Mouse (Mus musculus) ES-E14 (cell line): ENCODE measurements around the gene Stxbp1. TPM values are rescaled to one million over a fixed set of nuclear protein-coding genes. Genes with fewer than 3 reads are reported as not detected.

Experiments
- DNase-seq: peaks from one replicate; pipeline ENCODE4 v3.0.0-alpha.2; 2013; ENCODE audit warnings: low read depth, low spot score
- H3K27ac ChIP-seq: 2 replicates; pipeline ENCODE4 v1.5.1; 2012; ENCODE audit warnings: low read depth, mild to moderate bottlenecking, low read length, moderate library complexity, mixed read lengths; ENCODE audit not compliant: poor library complexity, insufficient read depth, severe bottlenecking
- H3K36me3 ChIP-seq: 2 replicates; pipeline ENCODE4 v1.6.1; 2012; ENCODE audit warnings: mild to moderate bottlenecking, low read length, moderate library complexity, mixed read lengths; ENCODE audit not compliant: control insufficient read depth, poor library complexity, insufficient read depth, severe bottlenecking
- H3K4me1 ChIP-seq, 2 experiments: fragments of 150-350 bp in 1 of 2; sonication (generic) in 1 of 2; 2 replicates each; pipeline ENCODE4 v1.6.1; 2012; ENCODE audit warnings: low read length in 2 of 2, mild to moderate bottlenecking in 1 of 2, mixed read lengths in 1 of 2; ENCODE audit not compliant: control insufficient read depth in 2 of 2, insufficient read depth in 2 of 2, poor library complexity in 1 of 2
- H3K4me3 ChIP-seq, 2 experiments: fragments of 150-350 bp in 1 of 2; sonication (generic) in 1 of 2; 2 replicates each; pipeline ENCODE4 v1.5.1; 2012; ENCODE audit warnings: low read length in 2 of 2, low read depth in 1 of 2, mild to moderate bottlenecking in 1 of 2, mixed read lengths in 1 of 2; ENCODE audit not compliant: insufficient read depth in 1 of 2, poor library complexity in 1 of 2, severe bottlenecking in 1 of 2
- H3K9ac ChIP-seq: 2 replicates; pipeline ENCODE4 v1.6.1; 2012; ENCODE audit warnings: low read depth, mild to moderate bottlenecking, low read length, mixed read lengths; ENCODE audit not compliant: poor library complexity, insufficient read depth, severe bottlenecking
- H3K9me3 ChIP-seq: fragments of 150-350 bp; sonication (generic); 2 replicates; pipeline ENCODE4 v1.6.1; 2012; ENCODE audit warnings: low read depth, mild to moderate bottlenecking, low read length; ENCODE audit not compliant: control insufficient read depth, insufficient read depth
- CHD2 ChIP-seq: IDR thresholded peaks from 2 replicates; pipeline ENCODE4 v1.6.1; 2014; ENCODE audit warnings: mild to moderate bottlenecking, low read depth, low read length, inconsistent platforms
- HCFC1 ChIP-seq: IDR thresholded peaks from 2 replicates; pipeline ENCODE4 v1.6.1; 2012; ENCODE audit warnings: low read length, inconsistent platforms, borderline replicate concordance; ENCODE audit not compliant: insufficient read depth
- MAFK ChIP-seq: IDR thresholded peaks from 2 replicates; pipeline ENCODE4 v1.6.1; 2014; ENCODE audit warnings: mild to moderate bottlenecking, low read depth, low read length, inconsistent platforms; ENCODE audit not compliant: insufficient read depth
- ZC3H11A ChIP-seq: IDR thresholded peaks from 2 replicates; pipeline ENCODE4 v1.6.1; 2012; ENCODE audit warnings: low read depth, mild to moderate bottlenecking, inconsistent platforms, low read length, borderline replicate concordance
- ZNF384 ChIP-seq: IDR thresholded peaks from 2 replicates; pipeline ENCODE4 v1.6.1; 2012; ENCODE audit warnings: low read depth, low read length, inconsistent platforms
- in situ Hi-C, 2 experiments: fragments of 600-800 bp; cut with MboI; formaldehyde crosslinking; loops; one replicate each; pipeline ENCODE4 v1.15.1; 2025; ENCODE audit warnings: low sequenced_read_pairs in 2 of 2, inconsistent platforms in 1 of 2; ENCODE audit not compliant: unreplicated experiment in 2 of 2
- total RNA-seq: library from RNA; depleted of rRNA; stranded (reverse); fragments of 300-350 nt; gene quantifications from 2 replicates; pipeline ENCODE4 v1.2.3, GENCODE M21; 2012

Stxbp1 gene
- total RNA-seq, 1 experiment = 4.0 TPM

DNA sequence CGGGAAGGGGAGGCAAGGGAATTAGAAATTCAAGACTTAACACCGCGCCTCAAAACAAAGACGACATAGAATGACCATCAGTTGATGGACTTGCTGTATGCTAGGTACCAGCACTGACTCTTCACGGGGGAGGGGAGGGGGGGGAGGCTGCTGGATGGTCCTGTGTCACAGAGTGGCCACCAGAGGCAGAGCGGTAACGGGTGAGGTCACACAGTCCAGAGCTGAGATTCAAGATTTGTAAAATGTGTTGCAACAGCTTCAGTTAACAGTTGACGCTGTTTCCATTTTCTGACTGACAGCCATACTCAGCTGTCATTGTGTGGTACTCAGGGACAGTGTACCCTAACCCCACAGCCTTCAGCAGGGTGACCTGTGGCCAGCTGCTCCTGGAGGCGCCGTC, 94.9 kb downstream of the Stxbp1 start:
- H3K9me3 ChIP-seq = no peaks in the 10 kb centered on the region

DNA sequence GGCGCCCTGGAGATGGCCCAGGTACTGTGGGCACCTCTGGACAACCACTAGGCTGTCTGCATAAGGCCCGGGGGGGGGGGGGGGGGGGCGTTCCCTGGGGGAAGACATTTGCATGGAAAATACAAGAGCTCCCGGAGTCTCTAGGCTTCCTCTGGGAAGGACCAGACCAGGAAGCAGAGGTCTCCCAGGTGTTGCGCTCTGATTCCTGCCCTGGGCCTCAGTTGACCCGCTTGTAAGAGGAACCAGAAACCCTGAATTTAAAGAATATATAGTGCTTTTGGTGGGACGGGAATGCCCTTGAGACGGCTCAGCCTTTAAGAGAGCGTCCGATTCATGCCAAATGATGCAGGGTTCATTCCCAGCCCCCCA, 95.4 kb downstream of the Stxbp1 start:
- Histone ChIP-seq H3K9me3 (no peaks in the 10 kb centered on the region), H3K27ac (no peak overlapping the region), H3K36me3 (no peaks in the 10 kb centered on the region; the same call in 1 of the 2 replicates), H3K4me1 (peaks cover 2 to 3% of the 10 kb centered on the region in 2 experiments; a peak in 2 of 4 replicates), H3K9ac (no peak overlapping the region), H3K4me3 (peak overlapping the region; percentile 49 to 50)
- DNase-seq = no peak
- no peak for TF ChIP-seq MAFK
- TF ChIP-seq HCFC1 = no peak
- TF ChIP-seq CHD2 = no peak
- no peak for TF ChIP-seq ZC3H11A
- no peak for TF ChIP-seq ZNF384
- in situ Hi-C loops = no loop called here

More for the DNA sequence above, 94.9 kb downstream of the Stxbp1 start:
- DNase-seq = no peak
- Histone ChIP-seq H3K9ac (no peak overlapping the region), H3K4me3 (no peak overlapping the region), H3K4me1 (peaks cover 2 to 3% of the 10 kb centered on the region in 2 experiments; a peak in 2 of 4 replicates), H3K27ac (no peak overlapping the region), H3K36me3 (no peaks in the 10 kb centered on the region; the same call in 1 of the 2 replicates)
- in situ Hi-C loops = no loop called here
- no peak for TF ChIP-seq MAFK
- TF ChIP-seq HCFC1 = no peak
- TF ChIP-seq ZNF384 = no peak
- TF ChIP-seq ZC3H11A = no peak
- no peak for TF ChIP-seq CHD2

DNA sequence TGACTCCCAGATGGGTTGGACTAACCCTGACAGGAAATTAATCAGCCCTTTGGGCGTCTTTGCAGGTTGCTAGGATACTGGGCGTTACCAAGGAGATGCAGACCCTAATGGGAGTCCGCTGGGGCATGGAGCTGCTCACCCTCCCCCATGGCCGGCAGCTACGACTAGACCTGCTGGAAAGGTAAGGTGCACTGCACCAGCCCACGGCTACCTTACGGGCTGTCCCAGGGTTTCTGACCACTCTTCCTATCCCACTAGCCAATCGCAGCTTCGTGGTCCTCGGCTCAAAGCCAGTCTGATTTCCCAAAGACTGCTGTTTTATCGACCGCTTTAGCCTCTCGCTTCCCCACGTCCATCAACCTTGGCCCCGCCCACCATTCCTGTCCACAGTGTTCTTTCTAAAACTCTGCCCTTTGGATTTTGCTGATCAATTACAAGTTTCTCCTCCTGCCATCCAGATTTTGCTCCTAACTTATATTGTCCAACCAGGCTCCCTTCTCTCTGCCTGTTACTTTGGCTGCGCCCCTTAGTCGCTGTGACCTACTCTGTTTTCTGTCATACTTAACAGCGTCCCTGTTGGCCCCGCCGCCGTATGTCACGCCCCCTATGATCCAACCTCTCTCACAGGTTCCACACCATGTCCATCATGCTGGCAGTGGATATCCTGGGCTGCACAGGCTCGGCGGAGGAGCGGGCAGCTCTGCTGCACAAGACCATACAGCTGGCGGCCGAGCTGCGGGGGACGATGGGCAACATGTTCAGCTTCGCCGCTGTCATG, 96.0 kb downstream of the Stxbp1 start:
- H3K27ac ChIP-seq = no peak overlapping the region
- DNase-seq = peak; percentile 59
- in situ Hi-C loops = no loop called here
- no peaks in the 10 kb centered on the region for H3K9me3 ChIP-seq
- H3K36me3 ChIP-seq = no peaks in the 10 kb centered on the region; the same call in 1 of the 2 replicates
- H3K9ac ChIP-seq = no peak overlapping the region
- TF ChIP-seq CHD2 (no peak), ZNF384 (no peak), ZC3H11A (no peak), HCFC1 (no peak), MAFK (no peak)
- peak overlapping the region; percentile 49 to 50 for H3K4me3 ChIP-seq
- peaks cover 2 to 3% of the 10 kb centered on the region in 2 experiments; a peak in 2 of 4 replicates for H3K4me1 ChIP-seq

DNA sequence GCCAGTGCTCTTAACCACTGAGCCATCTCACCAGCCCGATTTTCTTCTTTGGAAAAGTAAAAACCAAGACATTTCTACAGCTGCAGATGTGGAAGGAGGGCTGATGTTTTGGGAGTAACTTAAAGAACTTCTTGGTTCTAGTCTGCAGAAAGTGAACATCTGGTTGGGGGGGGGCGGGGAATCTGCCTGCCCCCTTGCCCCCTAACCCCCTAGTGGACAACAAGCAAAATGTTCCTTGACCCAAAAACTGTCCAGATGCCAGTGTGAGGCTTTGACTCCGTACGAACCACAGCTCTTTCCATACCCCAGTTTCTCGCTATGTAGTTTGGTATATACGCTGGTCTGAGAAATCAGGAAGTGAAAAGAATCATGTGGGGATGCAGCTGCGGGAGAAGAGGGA, 96.8 kb downstream of the Stxbp1 start:
- in situ Hi-C loops = no loop called here
- TF ChIP-seq CHD2 (no peak), ZC3H11A (no peak), MAFK (no peak), HCFC1 (no peak)
- Histone ChIP-seq H3K9me3 (no peaks in the 10 kb centered on the region), H3K4me1 (peaks cover 2 to 3% of the 10 kb centered on the region in 2 experiments; a peak in 2 of 4 replicates), H3K4me3 (no peak overlapping the region), H3K27ac (no peak overlapping the region), H3K9ac (no peak overlapping the region), H3K36me3 (no peaks in the 10 kb centered on the region; the same call in 1 of the 2 replicates)
- no peak for DNase-seq
